Mouse (Mus musculus) heart, embryonic 14.5 days (tissue): ENCODE measurements around the gene Tmcc3. TPM values are rescaled to one million over a fixed set of nuclear protein-coding genes. Genes with fewer than 3 reads are reported as not detected.

Source experiments
- ATAC-seq: fragments of 200-750 bp; cut with Nextera tagmentation; 2 replicates; pipeline ENCODE4 v1.8.0; 2017; ENCODE audit warnings: low read depth, moderate TSS enrichment; ENCODE audit not compliant: insufficient number of reproducible peaks, insufficient read depth, low FRiP score
- H3K27ac ChIP-seq, 2 experiments: fragments of 200-500 bp in 1 of 2; fragments of 300-500 bp in 1 of 2; sonication (generic) in 1 of 2; replicated peaks in 1 of 2; 2 replicates each; pipeline ENCODE4 v1.5.1; 2012 to 2014; ENCODE audit warnings: low read depth in 2 of 2, low read length in 2 of 2, control low read depth in 1 of 2, mild to moderate bottlenecking in 1 of 2, mixed read lengths in 1 of 2; ENCODE audit not compliant: control insufficient read depth in 1 of 2, insufficient read depth in 1 of 2
- H3K27me3 ChIP-seq: fragments of 300-500 bp; sonication (generic); 2 replicates; pipeline ENCODE4 v1.6.1; 2014; ENCODE audit warnings: mild to moderate bottlenecking, low read length, control low read depth; ENCODE audit not compliant: control insufficient read depth, insufficient read depth
- H3K36me3 ChIP-seq: fragments of 300-500 bp; sonication (generic); 2 replicates; pipeline ENCODE4 v1.6.1; 2014; ENCODE audit warnings: mild to moderate bottlenecking, control low read depth, low read length, mixed read lengths; ENCODE audit not compliant: control insufficient read depth, insufficient read depth
- H3K4me1 ChIP-seq, 2 experiments: fragments of 200-500 bp in 1 of 2; fragments of 300-500 bp in 1 of 2; sonication (generic) in 1 of 2; 2 replicates each; pipeline ENCODE4 v1.6.1; 2012 to 2014; ENCODE audit warnings: low read length in 2 of 2, control low read depth in 1 of 2, mixed read lengths in 1 of 2; ENCODE audit not compliant: control insufficient read depth in 2 of 2, insufficient read depth in 2 of 2
- H3K4me2 ChIP-seq: fragments of 300-500 bp; sonication (generic); 2 replicates; pipeline ENCODE4 v1.6.1; 2014; ENCODE audit warnings: mild to moderate bottlenecking, low read length
- H3K4me3 ChIP-seq, 2 experiments: fragments of 200-500 bp in 1 of 2; fragments of 300-500 bp in 1 of 2; sonication (generic) in 1 of 2; 2 replicates each; pipeline ENCODE4 v1.5.1; 2012 to 2014; ENCODE audit warnings: low read length in 2 of 2, mild to moderate bottlenecking in 2 of 2, control low read depth in 1 of 2, low read depth in 1 of 2, moderate library complexity in 1 of 2; ENCODE audit not compliant: control insufficient read depth in 1 of 2, insufficient read depth in 1 of 2
- H3K9ac ChIP-seq: fragments of 300-500 bp; sonication (generic); 2 replicates; pipeline ENCODE4 v1.6.1; 2014; ENCODE audit warnings: mild to moderate bottlenecking, low read length
- H3K9me3 ChIP-seq: fragments of 300-500 bp; sonication (generic); 2 replicates; pipeline ENCODE4 v1.6.1; 2016; ENCODE audit warnings: low read length, control low read depth; ENCODE audit not compliant: control insufficient read depth
- WGBS: fragments of 180-500 bp; shearing (Covaris S2); extraction: QIAGEN DNeasy Blood & Tissue Kit; methylation state at CpG from one replicate; pipeline ENCODE4 v1.1.7; 2014; 5-methylcytosine and 5-hydroxymethylcytosine counted together
- polyA plus RNA-seq: library from polyadenylated mRNA; unstranded; fragments of >200 nt; fragmentation: Nextera tagmentation; extraction: Ambion mirVana; gene quantifications from 2 replicates; pipeline ENCODE4 v1.2.1, GENCODE M21; 2014

Tmcc3 gene
- polyA plus RNA-seq, 1 experiment from 2014 or later, result 9.6 TPM

- peak overlapping the region; percentile 4; the same call in 1 of the 2 replicates for H3K9ac ChIP-seq
- no peaks in the 10 kb centered on the region for H3K9me3 ChIP-seq
- no peaks in the 10 kb centered on the region for H3K27me3 ChIP-seq
- H3K36me3 ChIP-seq, result no peaks in the 10 kb centered on the region
- H3K27ac ChIP-seq, result peak overlapping the region; percentile 25 to 45; a peak in 1 of 4 replicates
- peak; percentile 72 for ATAC-seq
- peak overlapping the region; percentile 51 for H3K4me2 ChIP-seq
- 13% methylated on average over 8 of the region's 8 CpGs for WGBS
- H3K4me3 ChIP-seq, result peak overlapping the region; percentile 5 to 13; a peak in 2 of 4 replicates
- peaks cover 7 to 10% of the 10 kb centered on the region in 2 experiments for H3K4me1 ChIP-seq
Observed at GRCm38 (mm10) chr10:94494403-94494846, 182.7 kb downstream of the Tmcc3 start.

GRCm38 (mm10) chr10:94495496-94496235 is 183.9 kb downstream of the Tmcc3 start:
- no peak overlapping the region for H3K27ac ChIP-seq
- no peaks in the 10 kb centered on the region for H3K36me3 ChIP-seq
- H3K4me1 ChIP-seq, result peaks cover 9 to 10% of the 10 kb centered on the region in 2 experiments
- ATAC-seq, result no peak
- H3K9me3 ChIP-seq, result no peaks in the 10 kb centered on the region
- H3K9ac ChIP-seq, result no peak overlapping the region
- no peaks in the 10 kb centered on the region for H3K27me3 ChIP-seq
- 92% methylated on average over 7 of the region's 7 CpGs for WGBS
- no peak overlapping the region for H3K4me3 ChIP-seq
- H3K4me2 ChIP-seq, result no peak overlapping the region

- ATAC-seq, result no peak
- no peaks in the 10 kb centered on the region for H3K27me3 ChIP-seq
- peaks cover 10 to 14% of the 10 kb centered on the region in 2 experiments for H3K4me1 ChIP-seq
- no peak overlapping the region for H3K27ac ChIP-seq
- no peaks in the 10 kb centered on the region for H3K36me3 ChIP-seq
- H3K4me2 ChIP-seq, result no peak overlapping the region
- no peak overlapping the region for H3K9ac ChIP-seq
- no peak overlapping the region for H3K4me3 ChIP-seq
- 63% methylated on average over 8 of the region's 8 CpGs for WGBS
- no peaks in the 10 kb centered on the region for H3K9me3 ChIP-seq
Observed at GRCm38 (mm10) chr10:94496826-94497440, 185.2 kb downstream of the Tmcc3 start.

- 42% methylated on average over 16 of the region's 16 CpGs for WGBS
- Histone ChIP-seq H3K4me2 (no peak overlapping the region), H3K27ac (no peak overlapping the region), H3K9me3 (no peaks in the 10 kb centered on the region), H3K36me3 (no peaks in the 10 kb centered on the region), H3K9ac (no peak overlapping the region), H3K4me3 (no peak overlapping the region), H3K27me3 (no peaks in the 10 kb centered on the region), H3K4me1 (peaks cover 3 to 14% of the 10 kb centered on the region in 2 experiments; a peak in 3 of 4 replicates)
- no peak for ATAC-seq
Observed at GRCm38 (mm10) chr10:94500210-94500876, 188.6 kb downstream of the Tmcc3 start.

GRCm38 (mm10) chr10:94500877-94501273 is 189.1 kb downstream of the Tmcc3 start:
- no peaks in the 10 kb centered on the region for H3K36me3 ChIP-seq
- no peak overlapping the region for H3K9ac ChIP-seq
- no peak overlapping the region for H3K27ac ChIP-seq
- H3K9me3 ChIP-seq, result no peaks in the 10 kb centered on the region
- no peak overlapping the region for H3K4me3 ChIP-seq
- 79% methylated on average over 7 of the region's 7 CpGs for WGBS
- H3K27me3 ChIP-seq, result no peaks in the 10 kb centered on the region
- peaks cover 3 to 14% of the 10 kb centered on the region in 2 experiments; a peak in 3 of 4 replicates for H3K4me1 ChIP-seq
- no peak for ATAC-seq
- H3K4me2 ChIP-seq, result no peak overlapping the region

- Histone ChIP-seq H3K9me3 (no peaks in the 10 kb centered on the region), H3K27ac (no peak overlapping the region), H3K9ac (no peak overlapping the region), H3K4me2 (no peak overlapping the region), H3K4me3 (no peak overlapping the region), H3K27me3 (no peaks in the 10 kb centered on the region), H3K36me3 (no peaks in the 10 kb centered on the region), H3K4me1 (peaks cover 3 to 14% of the 10 kb centered on the region in 2 experiments; a peak in 3 of 4 replicates)
- no peak for ATAC-seq
- 57% methylated on average over 10 of the region's 10 CpGs for WGBS
Observed at GRCm38 (mm10) chr10:94501796-94502195, 190.0 kb downstream of the Tmcc3 start.

- Histone ChIP-seq H3K4me1 (peaks cover 2 to 14% of the 10 kb centered on the region in 2 experiments; a peak in 3 of 4 replicates), H3K9me3 (no peaks in the 10 kb centered on the region), H3K27ac (0 out of 4 replicates have a peak overlapping the region, but pooled peaks of 1 of the 2 experiments have one; percentile 5), H3K4me3 (no peak overlapping the region), H3K9ac (no peak overlapping the region), H3K36me3 (no peaks in the 10 kb centered on the region), H3K4me2 (0 out of 2 replicates have a peak overlapping the region, but pooled peaks have one; percentile 17), H3K27me3 (no peaks in the 10 kb centered on the region)
- 67% methylated on average over 16 of the region's 16 CpGs for WGBS
- no peak for ATAC-seq
Observed at GRCm38 (mm10) chr10:94505248-94505772, 193.6 kb downstream of the Tmcc3 start.
